Mouse (Mus musculus): ENCODE measurements around the gene Specc1l. TPM values are rescaled to one million over a fixed set of nuclear protein-coding genes. Genes with fewer than 3 reads are reported as not detected.

Specc1l gene
- polyA plus RNA-seq, 1 experiment from 2014 or later = 17.0 TPM

DNA sequence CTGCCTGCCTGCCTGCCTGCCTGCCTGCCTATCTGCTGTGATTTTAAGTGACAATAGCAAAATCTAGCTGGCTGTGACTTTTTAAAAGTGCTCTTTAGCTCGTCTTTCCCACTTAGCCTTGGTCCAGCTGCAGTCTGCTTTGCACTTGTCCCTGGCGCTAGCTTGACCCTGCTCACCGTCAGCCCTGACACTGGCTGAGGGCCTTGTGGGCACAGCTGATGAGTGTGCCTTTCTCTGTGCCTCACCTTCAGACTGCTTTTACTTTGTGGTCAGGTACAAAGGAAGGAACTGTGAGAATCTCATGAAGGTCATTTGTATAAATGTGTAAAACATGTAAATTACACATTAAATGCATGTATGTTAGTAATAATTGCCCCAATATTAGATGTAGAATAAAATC is 12.3 kb downstream of the Specc1l start:
- no peak for DNase-seq (ENCODE audit: low spot score)

DNA sequence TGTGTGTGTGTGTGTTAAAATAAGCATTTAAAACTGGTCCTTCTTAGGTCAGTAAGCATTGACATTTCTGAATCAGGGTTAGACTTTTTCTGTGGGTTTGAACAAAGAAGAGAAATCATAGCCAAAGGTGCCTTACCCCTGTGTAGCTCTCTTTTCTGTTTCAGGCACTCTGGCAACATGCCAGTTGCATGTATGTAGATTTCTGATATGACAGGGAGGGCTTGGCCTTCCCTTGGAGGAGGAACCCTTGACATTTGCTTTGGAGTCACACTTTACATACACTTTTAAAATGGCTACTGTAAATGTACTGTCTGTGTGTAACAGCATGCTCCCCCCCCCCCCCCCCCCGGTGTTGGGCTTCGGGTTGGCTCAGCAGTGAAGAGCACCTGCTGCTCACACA is 12.8 kb downstream of the Specc1l start:
- no peak for DNase-seq (ENCODE audit: low spot score)

DNA sequence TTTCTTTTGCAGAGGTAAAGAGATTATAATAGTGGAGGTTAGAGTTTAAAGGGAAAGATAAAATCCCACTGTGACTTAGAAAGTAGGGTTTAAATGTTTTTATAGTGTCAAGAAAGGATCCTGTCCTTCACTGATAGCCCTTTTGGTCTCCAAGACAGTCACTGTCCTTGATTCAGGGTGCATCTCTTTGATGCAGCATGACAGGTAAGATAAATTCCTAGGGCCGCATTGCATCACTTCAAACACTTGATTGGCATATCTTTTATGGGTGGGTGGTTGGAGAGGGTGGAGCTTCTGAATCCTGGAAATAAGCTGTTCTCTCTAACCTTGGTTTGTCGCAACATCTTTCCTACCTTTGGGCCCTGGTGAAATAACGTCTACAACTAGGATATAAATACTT is 15.5 kb downstream of the Specc1l start:
- no peak for DNase-seq (ENCODE audit: low spot score)

DNA sequence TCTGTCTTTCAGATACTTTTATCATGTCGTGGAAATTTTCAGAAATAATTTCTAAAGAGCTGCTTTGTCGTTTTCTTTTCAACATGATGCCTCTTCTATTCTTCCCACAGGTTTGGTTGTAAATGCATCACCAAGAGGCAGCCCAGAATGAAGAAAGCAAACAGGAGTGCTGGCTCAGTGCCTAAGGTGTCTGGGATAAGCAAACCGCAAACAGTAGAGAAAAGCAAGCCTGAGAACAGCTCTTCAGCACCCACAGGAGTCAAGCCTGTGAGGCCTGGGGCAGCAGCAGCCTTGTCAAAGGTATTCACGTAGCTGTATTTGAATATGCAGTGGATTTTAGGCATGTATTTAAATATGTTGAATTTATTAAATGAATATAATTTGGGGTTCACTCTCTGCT is 18.7 kb downstream of the Specc1l start:
- no peak for DNase-seq (ENCODE audit: low spot score)

DNA sequence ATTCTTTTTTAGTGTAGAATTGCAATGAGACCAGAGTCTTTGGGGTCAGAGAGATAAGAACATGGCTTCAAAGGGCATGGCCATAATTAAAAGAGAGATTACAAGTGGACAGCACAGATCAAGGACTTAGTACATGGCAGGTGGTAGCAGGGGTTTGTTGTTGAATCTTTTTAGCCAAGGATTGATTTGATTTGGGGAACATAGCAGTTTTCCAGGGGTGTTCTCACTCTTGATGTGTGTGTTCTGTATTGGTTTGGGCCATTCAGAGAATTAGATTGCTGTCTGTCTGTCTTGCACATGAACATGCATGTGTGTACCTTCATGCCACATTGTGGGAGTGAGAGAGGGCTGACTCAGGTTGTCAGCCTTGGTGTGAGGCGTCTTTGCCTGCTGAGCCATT is 20.0 kb downstream of the Specc1l start:
- DNase-seq (ENCODE audit: low spot score) = no peak

DNA sequence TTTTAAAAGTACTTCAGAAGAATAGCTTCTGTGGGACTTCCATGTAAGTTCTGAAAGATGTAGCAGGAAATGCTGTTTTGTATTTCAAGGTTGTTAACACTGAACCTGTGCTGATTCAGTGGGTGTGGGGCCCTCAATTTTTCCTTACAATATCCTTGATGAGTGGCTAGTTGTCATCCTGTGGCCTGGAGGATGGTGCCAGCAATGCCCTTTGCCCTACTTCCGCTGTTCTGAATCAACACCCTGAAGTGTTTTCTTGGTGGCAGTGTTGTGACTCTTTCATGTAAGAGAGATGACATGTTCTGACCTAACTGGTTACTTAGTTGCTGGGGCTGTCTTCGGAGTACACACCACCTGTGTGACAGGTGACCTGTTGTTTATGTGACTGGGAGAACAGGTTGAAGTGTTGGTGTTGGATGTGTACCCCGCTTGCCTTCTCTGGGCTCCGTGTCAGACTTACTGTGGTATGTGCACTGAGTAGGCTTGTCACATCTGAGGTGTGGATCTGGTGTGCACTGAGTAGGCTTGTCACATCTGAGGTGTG is 20.8 kb downstream of the Specc1l start:
- DNase-seq (ENCODE audit: low spot score) = no peak

DNA sequence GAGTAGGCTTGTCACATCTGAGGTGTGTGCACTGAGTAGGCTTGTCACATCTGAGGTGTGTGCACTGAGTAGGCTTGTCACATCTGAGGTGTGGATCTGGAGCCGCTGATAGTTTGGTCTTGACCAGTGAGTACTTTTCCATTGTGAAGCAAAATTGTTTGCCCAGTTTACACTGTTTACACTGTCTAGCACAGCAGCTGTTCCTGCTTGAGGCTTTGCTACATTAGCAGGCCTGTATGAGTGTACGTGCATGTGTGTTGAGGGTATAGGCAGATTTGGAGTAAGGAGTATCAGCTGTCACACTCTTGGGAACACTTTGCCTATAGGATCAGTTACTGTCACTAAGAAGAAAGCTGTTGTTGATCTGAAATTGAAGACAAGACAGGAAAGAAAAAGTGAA is 21.6 kb downstream of the Specc1l start:
- DNase-seq (ENCODE audit: low spot score) = no peak

DNA sequence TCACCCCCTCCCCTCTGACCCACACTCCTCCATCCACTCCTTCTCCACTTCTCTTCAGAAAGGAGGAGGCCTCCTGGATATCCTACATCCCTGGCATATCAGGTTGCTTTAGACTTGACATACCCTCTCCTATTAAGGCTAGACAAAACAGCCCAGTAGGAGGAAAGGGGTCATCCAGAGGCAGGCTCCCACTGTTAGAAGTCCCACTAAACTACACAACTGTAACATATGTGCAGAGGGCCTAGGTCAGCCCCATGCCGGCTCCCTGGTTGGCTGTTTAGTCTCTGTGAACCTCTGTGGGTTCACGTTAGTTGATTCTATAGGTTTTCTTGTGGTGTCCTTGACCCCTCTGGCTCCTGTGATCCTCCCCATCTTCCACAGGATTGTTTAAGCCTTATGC is 23.9 kb downstream of the Specc1l start:
- DNase-seq (ENCODE audit: low spot score) = no peak

DNA sequence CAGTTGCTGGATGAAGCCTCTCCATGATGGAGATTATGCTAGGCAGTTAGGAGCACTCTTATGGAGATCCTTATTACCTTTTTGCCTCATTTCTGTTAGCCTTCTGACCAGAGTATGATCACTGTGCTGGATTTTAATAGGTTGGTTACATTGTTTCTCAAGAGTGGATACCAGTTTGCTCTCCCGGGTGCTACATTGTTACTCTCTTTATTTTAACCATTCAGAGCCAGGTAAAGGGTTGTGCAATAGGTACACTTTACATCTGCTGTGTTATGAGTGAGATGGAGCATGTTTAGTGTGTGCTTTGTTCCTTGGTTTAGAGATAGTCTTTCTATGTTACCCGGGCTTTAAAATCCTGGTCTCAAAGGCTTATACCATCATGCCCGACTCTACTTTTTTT is 24.3 kb downstream of the Specc1l start:
- no peak for DNase-seq (ENCODE audit: low spot score)

DNA sequence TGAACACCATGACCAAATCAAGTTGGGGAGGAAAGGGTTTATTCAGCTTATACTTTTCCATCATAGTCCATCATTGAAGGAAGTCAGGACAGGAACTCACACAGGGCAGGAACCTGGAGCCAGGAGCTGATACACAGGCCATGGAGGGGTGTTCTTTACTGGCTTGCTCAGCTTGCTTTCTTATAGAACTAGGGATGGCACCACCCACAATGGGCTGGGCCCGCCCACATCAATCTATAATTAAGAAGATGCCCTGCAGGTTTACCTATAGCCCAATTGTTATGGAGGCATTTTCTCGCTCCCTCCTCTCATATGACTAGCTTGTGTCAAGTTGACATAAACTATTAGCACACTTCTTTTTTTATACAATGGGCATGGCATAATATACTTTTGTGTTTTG is 25.3 kb downstream of the Specc1l start:
- no peak for DNase-seq (ENCODE audit: low spot score)

DNA sequence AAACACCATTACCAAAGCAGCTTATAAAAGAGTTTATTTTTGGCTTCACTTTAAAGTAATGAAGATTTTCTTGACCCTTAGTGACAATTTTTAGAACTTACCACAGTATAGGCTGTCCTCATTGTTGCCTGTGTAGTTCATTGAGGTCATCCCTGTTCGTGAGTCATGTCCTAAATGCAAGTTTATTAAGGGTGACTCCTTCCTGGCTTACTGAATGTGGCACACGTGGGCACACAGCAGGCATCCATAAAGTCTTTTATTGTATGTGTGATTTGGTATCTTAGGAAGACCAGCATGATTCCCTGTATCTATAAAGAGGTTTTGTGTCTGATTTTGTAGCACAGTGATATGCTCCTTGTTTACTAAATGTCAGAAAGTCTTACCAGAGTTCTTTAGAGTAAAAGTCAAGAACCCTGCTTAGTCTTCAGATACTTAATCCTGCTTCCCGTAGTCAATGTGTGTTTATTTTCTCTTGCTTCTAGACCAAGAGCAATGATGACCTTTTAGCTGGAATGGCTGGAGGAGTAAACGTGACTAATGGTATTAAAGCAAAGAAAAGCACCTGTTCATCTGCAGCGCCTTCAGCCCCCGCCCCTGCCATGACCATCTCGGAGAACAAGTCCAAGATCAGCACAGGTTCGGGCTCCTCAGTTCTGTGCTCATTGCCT is 28.8 kb downstream of the Specc1l start:
- no peak for DNase-seq (ENCODE audit: low spot score)

DNA sequence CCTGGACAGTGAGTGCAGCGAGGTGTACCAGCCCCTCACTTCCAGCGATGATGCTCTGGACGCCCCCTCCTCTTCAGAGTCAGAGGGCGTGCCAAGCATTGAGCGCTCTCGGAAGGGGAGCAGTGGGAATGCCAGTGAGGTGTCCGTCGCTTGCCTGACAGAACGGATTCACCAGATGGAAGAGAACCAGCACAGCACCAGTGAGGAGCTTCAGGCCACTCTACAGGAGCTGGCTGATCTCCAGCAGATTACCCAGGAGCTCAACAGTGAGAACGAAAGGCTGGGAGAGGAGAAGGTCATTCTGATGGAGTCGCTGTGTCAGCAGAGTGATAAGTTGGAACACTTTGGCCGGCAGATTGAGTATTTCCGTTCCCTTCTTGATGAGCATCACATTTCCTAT is 33.9 kb downstream of the Specc1l start:
- DNase-seq (ENCODE audit: low spot score) = no peak

DNA sequence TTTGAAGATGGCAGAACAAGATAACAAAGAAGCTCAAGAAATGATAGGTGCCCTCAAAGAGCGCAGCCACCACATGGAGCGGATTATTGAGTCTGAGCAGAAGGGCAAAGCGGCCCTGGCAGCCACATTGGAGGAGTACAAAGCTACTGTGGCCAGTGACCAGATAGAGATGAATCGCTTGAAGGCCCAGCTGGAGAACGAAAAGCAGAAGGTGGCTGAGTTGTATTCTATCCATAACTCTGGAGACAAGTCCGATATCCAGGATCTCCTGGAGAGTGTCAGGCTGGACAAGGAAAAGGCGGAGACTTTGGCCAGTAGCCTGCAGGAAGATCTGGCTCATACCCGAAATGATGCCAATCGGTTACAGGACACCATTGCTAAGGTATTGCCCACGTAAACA is 34.5 kb downstream of the Specc1l start:
- no peak for DNase-seq (ENCODE audit: low spot score)

DNA sequence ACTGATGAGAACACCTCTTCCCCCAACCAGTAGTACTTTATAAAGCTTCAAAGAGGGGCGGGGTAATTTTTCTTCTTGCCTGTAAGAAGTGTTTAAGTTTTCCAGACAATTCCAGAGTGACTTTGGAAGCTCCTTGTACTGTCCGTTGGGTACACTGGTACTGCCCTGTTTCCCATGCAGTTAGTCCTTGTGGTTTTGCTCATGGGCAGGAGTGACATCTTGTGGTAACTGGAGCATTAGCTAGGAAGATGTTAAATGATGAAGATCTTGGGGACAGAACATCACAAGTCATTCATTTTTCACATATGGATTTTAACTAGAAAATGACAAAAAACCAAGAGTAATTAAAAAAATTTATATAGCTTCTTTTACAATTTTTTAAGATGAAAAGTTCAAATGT is 39.1 kb downstream of the Specc1l start:
- no peak for DNase-seq (ENCODE audit: low spot score)

DNA sequence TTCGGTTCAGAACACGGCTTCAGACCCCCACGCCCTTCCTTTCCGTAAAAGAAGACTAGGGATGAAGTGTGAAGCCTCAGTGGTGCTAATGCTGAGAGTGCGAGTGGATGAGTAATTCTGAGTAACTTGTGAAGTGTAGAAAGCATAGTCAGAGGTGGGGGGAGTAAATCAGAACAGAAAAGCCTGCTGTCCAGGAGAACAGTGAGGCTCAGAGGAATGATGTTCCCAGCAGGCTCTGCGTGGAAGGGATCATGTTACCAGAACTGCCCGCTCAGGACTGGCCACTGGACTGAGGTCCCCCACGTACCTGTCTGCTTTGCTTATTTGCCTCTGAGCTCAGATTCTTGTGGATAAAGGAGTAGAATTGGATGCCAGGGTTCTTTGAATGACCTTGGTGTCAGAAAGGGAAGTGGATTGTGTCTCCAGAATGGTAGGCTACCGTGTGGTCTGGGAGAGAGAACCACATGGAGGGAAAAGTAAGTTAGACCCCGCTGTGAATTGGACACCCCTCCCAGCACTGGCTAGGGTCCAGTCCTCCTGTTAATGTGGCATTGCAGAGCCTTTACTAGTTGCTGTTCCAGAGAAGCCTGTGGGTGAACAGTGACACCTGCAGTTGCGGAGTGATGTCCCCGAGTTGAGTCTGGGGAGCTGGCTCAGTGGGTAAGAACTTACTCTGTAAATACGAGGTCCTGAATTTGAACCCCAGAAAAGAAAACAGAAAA is 40.6 kb downstream of the Specc1l start:
- DNase-seq (ENCODE audit: low spot score) = no peak

DNA sequence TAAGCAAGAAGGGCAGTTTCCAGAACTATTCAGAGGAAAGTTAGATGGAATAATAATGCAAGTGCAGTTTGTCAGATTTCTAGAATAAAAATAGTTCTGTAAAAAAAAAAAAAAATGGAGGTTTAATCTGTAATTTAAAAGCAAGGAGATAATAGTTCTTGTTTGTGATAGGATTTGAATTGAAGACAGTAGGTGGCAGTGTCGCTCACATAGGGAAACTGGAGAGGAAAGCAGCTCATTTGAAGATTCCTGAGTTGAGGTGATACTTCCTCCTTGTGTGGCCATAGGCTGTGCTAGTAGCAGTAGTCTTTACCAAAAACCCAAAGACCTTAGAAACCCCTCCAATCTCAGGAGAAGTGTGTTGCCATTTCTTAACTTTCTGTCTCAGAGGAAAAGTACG is 43.2 kb downstream of the Specc1l start:
- peak; percentile 42 for DNase-seq (ENCODE audit: low spot score)

DNA sequence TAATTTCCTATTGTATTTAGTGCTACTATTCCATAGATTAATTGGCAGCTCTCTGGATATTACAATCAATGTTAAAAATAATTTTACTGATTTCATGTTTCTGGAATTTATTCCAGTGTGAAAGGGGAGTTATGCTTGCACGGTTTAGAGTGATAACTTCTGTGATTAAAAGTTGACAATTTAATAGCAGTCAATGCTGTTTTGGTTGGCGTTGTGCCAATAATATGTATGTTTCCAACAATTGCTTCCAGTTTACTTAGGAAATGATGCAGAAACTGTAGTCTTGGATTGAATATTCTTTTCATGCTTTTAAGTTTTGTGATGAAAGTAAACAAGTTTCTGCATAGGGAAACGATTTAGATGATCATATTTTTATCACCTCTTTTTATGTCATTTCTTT is 45.5 kb downstream of the Specc1l start:
- DNase-seq (ENCODE audit: low spot score) = no peak

DNA sequence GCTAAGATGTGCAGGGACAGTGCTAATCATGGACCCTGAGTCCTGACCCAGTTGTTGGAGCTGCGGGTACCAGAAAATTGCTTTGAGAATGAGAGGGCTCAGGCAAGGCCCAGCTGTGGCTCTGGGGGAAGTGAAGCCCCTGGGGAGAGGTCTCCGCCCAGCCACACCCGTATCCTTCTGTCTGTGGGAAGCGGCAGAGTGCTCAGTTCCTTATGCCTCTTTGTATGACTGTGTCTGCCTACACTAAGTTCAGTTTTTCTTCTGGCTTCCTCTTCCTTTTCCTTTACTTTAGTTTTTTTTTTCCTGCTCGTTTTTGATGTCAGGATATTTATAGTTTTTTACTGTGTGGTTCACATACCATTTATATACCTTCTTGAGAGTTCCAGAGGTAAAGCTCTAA is 46.4 kb downstream of the Specc1l start:
- no peak for DNase-seq (ENCODE audit: low spot score)

DNA sequence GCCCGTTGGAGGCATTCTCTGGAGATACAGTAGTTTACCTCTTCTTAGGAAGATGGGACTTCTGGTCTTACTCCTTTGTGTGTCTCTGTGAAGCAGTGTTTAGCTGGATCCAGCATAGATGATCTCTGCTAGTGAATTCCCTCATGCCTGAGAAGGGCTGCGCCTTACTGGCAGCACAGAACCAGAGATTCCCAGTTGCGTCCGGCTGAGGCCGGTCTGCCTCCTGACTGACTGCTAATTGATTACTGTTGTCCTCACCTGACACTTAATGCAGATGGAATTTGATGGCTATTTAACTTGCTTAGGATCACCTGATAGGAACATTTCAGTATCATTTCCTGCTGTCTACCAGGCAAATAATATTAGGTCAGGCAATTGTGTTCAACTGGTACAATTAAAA is 49.4 kb downstream of the Specc1l start:
- no peak for DNase-seq (ENCODE audit: low spot score)

DNA sequence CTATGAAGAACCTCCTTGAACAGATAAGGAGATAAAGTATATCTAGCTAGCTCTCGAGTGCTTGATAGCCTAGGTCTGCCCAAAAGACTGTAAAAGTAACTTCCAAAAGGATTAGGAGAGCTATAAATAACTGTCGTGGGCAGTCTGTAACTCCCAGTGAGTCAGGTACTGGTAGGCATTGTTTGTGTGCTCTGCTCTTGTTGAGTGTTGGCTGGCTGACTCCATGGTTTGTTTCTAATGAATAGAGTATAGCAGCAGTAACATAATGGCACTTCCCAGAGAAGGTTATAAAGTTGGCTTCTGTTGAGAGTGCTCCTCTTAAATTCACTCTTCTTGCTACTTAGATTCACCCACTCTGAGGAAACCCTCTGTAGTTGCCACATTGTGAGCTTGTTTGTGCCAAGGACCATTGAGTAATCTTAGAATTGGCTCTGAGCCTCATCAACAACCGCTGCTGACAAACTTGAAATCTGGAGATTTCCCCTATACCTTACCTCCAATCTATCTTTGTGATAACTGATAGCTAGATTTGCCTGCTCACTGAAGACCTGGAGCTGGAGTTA is 53.2 kb downstream of the Specc1l start:
- DNase-seq (ENCODE audit: low spot score) = no peak

DNA sequence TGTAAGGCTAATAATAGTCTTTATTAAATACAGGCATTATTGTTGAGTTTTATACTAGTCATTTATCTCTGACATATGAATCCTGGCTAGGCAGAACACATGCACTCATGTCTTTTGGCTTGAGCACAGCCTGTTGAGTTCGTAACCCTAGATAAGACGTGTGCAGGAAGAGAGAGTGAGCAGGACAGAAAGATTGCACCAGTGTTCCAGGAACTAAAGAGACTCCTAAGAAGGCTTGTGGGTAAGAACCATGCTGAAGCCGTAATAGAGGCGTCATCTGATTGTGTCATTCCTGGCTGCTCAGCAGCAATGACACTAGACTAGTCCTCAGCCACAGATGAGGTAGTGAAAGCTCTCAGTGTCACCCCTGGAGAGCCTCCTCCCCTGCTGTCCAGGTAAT is 61.1 kb downstream of the Specc1l start:
- DNase-seq (ENCODE audit: low spot score) = no peak

DNA sequence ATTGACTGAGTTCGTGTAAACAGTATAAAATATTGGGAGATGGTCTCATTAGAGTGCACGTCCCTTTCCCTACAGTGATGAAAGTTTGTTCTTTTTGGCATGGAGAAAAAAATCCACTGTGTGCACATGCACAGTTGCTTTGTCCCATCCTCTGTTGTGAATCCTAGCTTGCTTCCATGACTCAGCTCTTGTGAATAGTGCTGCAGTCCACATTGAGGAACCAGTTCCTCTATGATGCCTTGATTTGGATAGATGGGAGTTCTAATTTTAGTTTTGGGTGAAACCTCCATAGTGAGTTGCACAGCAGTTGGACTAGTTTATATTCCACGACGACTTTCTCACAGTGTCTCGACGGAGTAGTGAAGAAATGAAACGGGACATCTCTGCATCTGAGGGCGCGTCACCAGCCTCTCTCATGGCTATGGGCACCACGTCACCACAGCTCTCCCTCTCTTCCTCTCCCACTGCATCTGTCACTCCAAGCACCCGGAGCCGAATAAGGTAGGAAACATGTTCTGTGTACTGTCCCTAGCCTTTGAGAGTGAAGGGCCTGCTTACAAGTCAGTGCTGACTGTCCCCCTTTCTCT is 64.6 kb downstream of the Specc1l start:
- no peak for DNase-seq (ENCODE audit: low spot score)
